Mouse (Mus musculus): ENCODE results near the gene Map2k2. TPM values are rescaled to one million over a fixed set of nuclear protein-coding genes. Genes with fewer than 3 reads are reported as not detected.

Gene Map2k2
- polyA plus RNA-seq, 1 experiment = 192 TPM

GRCm38 (mm10) chr10:81140717-81141454 lies 35.2 kb downstream of the Map2k2 start:
- TF ChIP-seq POLR2A (IDR thresholded peaks at IDR 0.05; ENCODE audit: extremely low read depth, insufficient read depth, low read length) (no peak), CTCF (IDR thresholded peaks at IDR 0.05; ENCODE audit: extremely low read depth, insufficient read depth, low read length) (no peak)
- H3K4me3 ChIP-seq (ENCODE audit: insufficient read depth, low read length) = peak overlapping the region; percentile 14; the same call in 1 of the 2 replicates
- peaks cover 9% of the 10 kb centered on the region for H3K4me1 ChIP-seq (ENCODE audit: control insufficient read depth, insufficient read depth, low read length)
- no peak overlapping the region for H3K27ac ChIP-seq (ENCODE audit: insufficient read depth, low read length)

GRCm38 (mm10) chr10:81141455-81142210 lies 35.9 kb downstream of the Map2k2 start:
- peaks cover 9% of the 10 kb centered on the region for H3K4me1 ChIP-seq (ENCODE audit: control insufficient read depth, insufficient read depth, low read length)
- 0 out of 2 replicates have a peak overlapping the region, but pooled peaks have one; percentile 17 for H3K27ac ChIP-seq (ENCODE audit: insufficient read depth, low read length)
- no peak overlapping the region for H3K4me3 ChIP-seq (ENCODE audit: insufficient read depth, low read length)
- TF ChIP-seq POLR2A (IDR thresholded peaks at IDR 0.05; ENCODE audit: extremely low read depth, insufficient read depth, low read length) (no peak), CTCF (IDR thresholded peaks at IDR 0.05; ENCODE audit: extremely low read depth, insufficient read depth, low read length) (no peak)

GRCm38 (mm10) chr10:81142551-81142981 lies 36.9 kb downstream of the Map2k2 start:
- H3K4me3 ChIP-seq (ENCODE audit: insufficient read depth, low read length) = no peak overlapping the region
- no peak overlapping the region for H3K27ac ChIP-seq (ENCODE audit: insufficient read depth, low read length)
- TF ChIP-seq POLR2A (IDR thresholded peaks at IDR 0.05; ENCODE audit: extremely low read depth, insufficient read depth, low read length) (no peak), CTCF (IDR thresholded peaks at IDR 0.05; ENCODE audit: extremely low read depth, insufficient read depth, low read length) (no peak)

GRCm38 (mm10) chr10:81143157-81143633 lies 37.5 kb downstream of the Map2k2 start:
- TF ChIP-seq CTCF (IDR thresholded peaks at IDR 0.05; ENCODE audit: extremely low read depth, insufficient read depth, low read length) = no peak
- TF ChIP-seq POLR2A (IDR thresholded peaks at IDR 0.05; ENCODE audit: extremely low read depth, insufficient read depth, low read length) = no peak
- Histone ChIP-seq H3K27ac (ENCODE audit: insufficient read depth, low read length) (no peak overlapping the region), H3K4me1 (ENCODE audit: control insufficient read depth, insufficient read depth, low read length) (peaks cover 9% of the 10 kb centered on the region), H3K4me3 (ENCODE audit: insufficient read depth, low read length) (no peak overlapping the region)

More at GRCm38 (mm10) chr10:81142551-81142981, 36.9 kb downstream of the Map2k2 start:
- H3K4me1 ChIP-seq (ENCODE audit: control insufficient read depth, insufficient read depth, low read length) = peaks cover 9% of the 10 kb centered on the region

GRCm38 (mm10) chr10:81143845-81144437 lies 38.2 kb downstream of the Map2k2 start:
- TF ChIP-seq POLR2A (IDR thresholded peaks at IDR 0.05; ENCODE audit: extremely low read depth, insufficient read depth, low read length) (no peak), CTCF (IDR thresholded peaks at IDR 0.05; ENCODE audit: extremely low read depth, insufficient read depth, low read length) (no peak)
- H3K4me1 ChIP-seq (ENCODE audit: control insufficient read depth, insufficient read depth, low read length) = peaks cover 7% of the 10 kb centered on the region
- H3K4me3 ChIP-seq (ENCODE audit: insufficient read depth, low read length) = no peak overlapping the region
- no peak overlapping the region for H3K27ac ChIP-seq (ENCODE audit: insufficient read depth, low read length)

- H3K27ac ChIP-seq (ENCODE audit: insufficient read depth, low read length) = no peak overlapping the region
- no peak for TF ChIP-seq POLR2A (IDR thresholded peaks at IDR 0.05; ENCODE audit: extremely low read depth, insufficient read depth, low read length)
- no peak for TF ChIP-seq CTCF (IDR thresholded peaks at IDR 0.05; ENCODE audit: extremely low read depth, insufficient read depth, low read length)
- H3K4me1 ChIP-seq (ENCODE audit: control insufficient read depth, insufficient read depth, low read length) = peaks cover 3% of the 10 kb centered on the region; the same call in 1 of the 2 replicates
- no peak overlapping the region for H3K4me3 ChIP-seq (ENCODE audit: insufficient read depth, low read length)
Observed at GRCm38 (mm10) chr10:81144667-81145066, 39.0 kb downstream of the Map2k2 start.

GRCm38 (mm10) chr10:81145307-81145706 lies 39.6 kb downstream of the Map2k2 start:
- TF ChIP-seq POLR2A (IDR thresholded peaks at IDR 0.05; ENCODE audit: extremely low read depth, insufficient read depth, low read length) = no peak
- TF ChIP-seq CTCF (IDR thresholded peaks at IDR 0.05; ENCODE audit: extremely low read depth, insufficient read depth, low read length) = no peak
- Histone ChIP-seq H3K4me3 (ENCODE audit: insufficient read depth, low read length) (no peak overlapping the region), H3K4me1 (ENCODE audit: control insufficient read depth, insufficient read depth, low read length) (peaks cover 3% of the 10 kb centered on the region; the same call in 1 of the 2 replicates), H3K27ac (ENCODE audit: insufficient read depth, low read length) (no peak overlapping the region)

- H3K4me1 ChIP-seq (ENCODE audit: control insufficient read depth, insufficient read depth, low read length) = peaks cover 3% of the 10 kb centered on the region; the same call in 1 of the 2 replicates
- no peak overlapping the region for H3K4me3 ChIP-seq (ENCODE audit: insufficient read depth, low read length)
- TF ChIP-seq POLR2A (IDR thresholded peaks at IDR 0.05; ENCODE audit: extremely low read depth, insufficient read depth, low read length) (no peak), CTCF (IDR thresholded peaks at IDR 0.05; ENCODE audit: extremely low read depth, insufficient read depth, low read length) (no peak)
- no peak overlapping the region for H3K27ac ChIP-seq (ENCODE audit: insufficient read depth, low read length)
Observed at GRCm38 (mm10) chr10:81145778-81146177, 40.1 kb downstream of the Map2k2 start.

- no peak overlapping the region for H3K27ac ChIP-seq (ENCODE audit: insufficient read depth, low read length)
- no peak overlapping the region for H3K4me3 ChIP-seq (ENCODE audit: insufficient read depth, low read length)
- peaks cover 3% of the 10 kb centered on the region; the same call in 1 of the 2 replicates for H3K4me1 ChIP-seq (ENCODE audit: control insufficient read depth, insufficient read depth, low read length)
- TF ChIP-seq CTCF (IDR thresholded peaks at IDR 0.05; ENCODE audit: extremely low read depth, insufficient read depth, low read length) (no peak), POLR2A (IDR thresholded peaks at IDR 0.05; ENCODE audit: extremely low read depth, insufficient read depth, low read length) (no peak)
Observed at GRCm38 (mm10) chr10:81146296-81146695, 40.6 kb downstream of the Map2k2 start.
